Mouse (Mus musculus) ES-E14 (cell line): ENCODE results near the gene Tff2.

Experiments used
- CHD2 ChIP-seq: IDR thresholded peaks from 2 replicates; pipeline ENCODE4 v1.6.1; 2014; ENCODE audit warnings: mild to moderate bottlenecking, low read depth, low read length, inconsistent platforms
- HCFC1 ChIP-seq: IDR thresholded peaks from 2 replicates; pipeline ENCODE4 v1.6.1; 2012; ENCODE audit warnings: low read length, inconsistent platforms, borderline replicate concordance; ENCODE audit not compliant: insufficient read depth
- MAFK ChIP-seq: IDR thresholded peaks from 2 replicates; pipeline ENCODE4 v1.6.1; 2014; ENCODE audit warnings: mild to moderate bottlenecking, low read depth, low read length, inconsistent platforms; ENCODE audit not compliant: insufficient read depth
- ZC3H11A ChIP-seq: IDR thresholded peaks from 2 replicates; pipeline ENCODE4 v1.6.1; 2012; ENCODE audit warnings: low read depth, mild to moderate bottlenecking, inconsistent platforms, low read length, borderline replicate concordance
- ZNF384 ChIP-seq: IDR thresholded peaks from 2 replicates; pipeline ENCODE4 v1.6.1; 2012; ENCODE audit warnings: low read depth, low read length, inconsistent platforms

- TF ChIP-seq MAFK (no peak), ZNF384 (no peak), HCFC1 (no peak), CHD2 (no peak), ZC3H11A (no peak)
Measured at GRCm38 (mm10) chr17:31103823-31104222, 40.3 kb downstream of the Tff2 start.
